Comparison of ENCODE assay signal across 24 mouse cellular contexts in the genomic region with DNA sequence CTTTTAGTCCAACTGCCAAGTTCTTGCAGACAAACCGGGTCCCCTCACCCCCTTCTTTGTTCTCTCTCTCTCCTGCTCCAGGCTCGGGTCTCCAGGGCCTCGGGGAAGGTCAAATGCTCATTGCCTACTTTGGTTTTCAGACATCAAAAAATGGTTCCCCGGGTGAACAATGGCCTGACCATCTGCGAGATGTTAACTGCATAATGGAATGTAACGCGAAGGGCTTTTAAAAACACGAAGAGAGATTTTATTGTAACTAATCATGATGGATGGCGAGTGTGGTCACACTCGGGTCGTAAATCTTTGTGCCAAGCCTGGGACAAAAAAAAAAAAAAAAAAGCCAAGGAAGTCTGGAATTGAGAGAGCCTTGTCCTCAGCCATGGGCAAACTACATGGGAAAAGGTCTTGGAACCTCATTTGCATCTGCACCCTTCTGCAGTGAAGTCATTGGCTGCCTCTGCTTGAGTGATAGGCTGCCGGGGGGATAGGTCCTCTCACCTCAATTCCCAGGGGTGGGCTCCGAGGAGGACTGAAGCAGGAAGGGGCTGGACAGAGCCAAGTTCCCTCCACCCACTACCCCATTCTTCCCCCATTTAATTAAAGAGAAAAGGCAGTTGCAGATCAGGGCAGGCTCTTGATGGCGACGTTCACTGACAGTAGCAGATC.
DNase-seq lines count a peak whose midpoint lies in the region; ATAC-seq and TF ChIP-seq lines count a peak whose summit lies in the region.
"Had no signal": no experiment of that assay in that cellular context is flagged by ENCODE, and none has a peak within 500 bp of the region (broad histone marks: within the 10 kb centered on the region; RNA-seq: fewer than 3 reads in every experiment).

No protein-coding gene starts in this region.

- WGBS in hindbrain, embryonic 10.5 days = 39% methylated on average over 15 of the region's 15 CpGs
- 28% methylated on average over 15 of the region's 15 CpGs for WGBS in hindbrain, postnatal 0 days
- 13% methylated on average over 15 of the region's 15 CpGs for WGBS in neural tube, embryonic 15.5 days
- 60% methylated on average over 15 of the region's 15 CpGs for WGBS in embryonic facial prominence, embryonic 10.5 days
- WGBS in midbrain, embryonic 11.5 days = 47% methylated on average over 15 of the region's 15 CpGs

- ATAC-seq in hindbrain, postnatal 0 days = no peak
- no peak for ATAC-seq in neural tube, embryonic 15.5 days (ENCODE audit: low FRiP score)
- ATAC-seq in midbrain, embryonic 11.5 days (ENCODE audit: low FRiP score) = no peak
- ATAC-seq: forebrain, embryonic 13.5 days; inflammation-experienced regulatory T-cells, adult 6 months; midbrain, embryonic 16.5 days had no signal

- H3K27ac ChIP-seq in hindbrain, embryonic 10.5 days = peak overlapping the region; percentile 81
- H3K27ac ChIP-seq in hindbrain, postnatal 0 days = no peak overlapping the region
- no peak overlapping the region for H3K27ac ChIP-seq in neural tube, embryonic 15.5 days (replicated peaks)
- H3K27ac ChIP-seq in embryonic facial prominence, embryonic 10.5 days (replicated peaks) = peak overlapping the region; percentile 35; the same call in 1 of the 2 replicates
- H3K27ac ChIP-seq in midbrain, embryonic 11.5 days (ENCODE audit: low read depth, low read length) = no peak overlapping the region
- H3K27ac ChIP-seq: embryonic facial prominence, embryonic 12.5 days; forebrain, embryonic 13.5 days; heart, adult 2 months; layer of hippocampus, adult 2 months had no signal

- no peak overlapping the region for H3K4me2 ChIP-seq in hindbrain, postnatal 0 days (ENCODE audit: low read depth, low read length)
- H3K4me2 ChIP-seq in neural tube, embryonic 15.5 days = no peak overlapping the region
- no peak overlapping the region for H3K4me2 ChIP-seq in midbrain, embryonic 11.5 days
- H3K4me2 ChIP-seq: embryonic facial prominence, embryonic 12.5 days; forebrain, embryonic 13.5 days; liver, embryonic 11.5 days had no signal

- peaks cover 21% of the 10 kb centered on the region for H3K4me1 ChIP-seq in hindbrain, embryonic 10.5 days (replicated peaks)
- H3K4me1 ChIP-seq in hindbrain, postnatal 0 days (ENCODE audit: insufficient read depth, low read length) = no peaks in the 10 kb centered on the region
- 0 out of 2 replicates have a peak, but pooled peaks cover 2% of the 10 kb centered on the region for H3K4me1 ChIP-seq in neural tube, embryonic 15.5 days
- H3K4me1 ChIP-seq in embryonic facial prominence, embryonic 10.5 days = peaks cover 18% of the 10 kb centered on the region
- peaks cover 9% of the 10 kb centered on the region for H3K4me1 ChIP-seq in midbrain, embryonic 11.5 days (ENCODE audit: control insufficient read depth, insufficient read depth, low read length)
- H3K4me1 ChIP-seq: embryonic facial prominence, embryonic 12.5 days; forebrain, embryonic 13.5 days; megakaryocyte, embryonic 14.5 days had no signal

- no peak overlapping the region for H3K4me3 ChIP-seq in hindbrain, embryonic 10.5 days
- no peak overlapping the region for H3K4me3 ChIP-seq in hindbrain, postnatal 0 days (ENCODE audit: low read length)
- no peak overlapping the region for H3K4me3 ChIP-seq in neural tube, embryonic 15.5 days (replicated peaks)
- H3K4me3 ChIP-seq in embryonic facial prominence, embryonic 10.5 days = no peak overlapping the region
- H3K4me3 ChIP-seq in midbrain, embryonic 11.5 days (ENCODE audit: low read depth, low read length) = no peak overlapping the region
- H3K4me3 ChIP-seq: embryonic facial prominence, embryonic 12.5 days; erythroblast, embryonic 14.5 days; forebrain, embryonic 13.5 days; heart, adult 2 months; layer of hippocampus, adult 2 months; megakaryocyte, embryonic 14.5 days had no signal

- H3K9me3 ChIP-seq in hindbrain, embryonic 10.5 days = no peaks in the 10 kb centered on the region
- H3K9me3 ChIP-seq in hindbrain, postnatal 0 days (ENCODE audit: low read length) = no peaks in the 10 kb centered on the region
- no peaks in the 10 kb centered on the region for H3K9me3 ChIP-seq in neural tube, embryonic 15.5 days (replicated peaks)
- no peaks in the 10 kb centered on the region for H3K9me3 ChIP-seq in embryonic facial prominence, embryonic 10.5 days
- no peaks in the 10 kb centered on the region for H3K9me3 ChIP-seq in midbrain, embryonic 11.5 days (ENCODE audit: control insufficient read depth, low read length)
- H3K9me3 ChIP-seq: embryonic facial prominence, embryonic 12.5 days; forebrain, embryonic 13.5 days had no signal

- peak; percentile 63 for DNase-seq in hindbrain, embryonic 10.5 days (ENCODE audit: low spot score)
- DNase-seq in hindbrain, postnatal 0 days (ENCODE audit: low spot score) = no peak
- DNase-seq in neural tube, embryonic 10.5 days (ENCODE audit: extremely low spot score, low spot score) = peak; percentile 73
- DNase-seq in embryonic facial prominence, embryonic 10.5 days (ENCODE audit: low spot score) = no peak
- peak; percentile 53 for DNase-seq in testis, postnatal 14 days (ENCODE audit: low spot score)
- no peak for DNase-seq in adrenal gland, postnatal 10 days
- no peak for DNase-seq in midbrain, embryonic 11.5 days (ENCODE audit: low spot score, missing footprints)
- DNase-seq: cerebellum, postnatal 14 days; gastrocnemius, postnatal 25 days; heart, adult 2 months; heart, postnatal 36 days; kidney, postnatal 14 days; layer of hippocampus, postnatal 36 days; lung, adult 2 months; right cerebral cortex, adult 18-20 months had no signal

- H3K36me3 ChIP-seq in hindbrain, embryonic 10.5 days = no peaks in the 10 kb centered on the region
- H3K36me3 ChIP-seq in hindbrain, postnatal 0 days (ENCODE audit: insufficient read depth, low read length) = no peaks in the 10 kb centered on the region
- no peaks in the 10 kb centered on the region for H3K36me3 ChIP-seq in neural tube, embryonic 15.5 days
- no peaks in the 10 kb centered on the region for H3K36me3 ChIP-seq in embryonic facial prominence, embryonic 10.5 days (replicated peaks)
- no peaks in the 10 kb centered on the region for H3K36me3 ChIP-seq in midbrain, embryonic 11.5 days (ENCODE audit: control insufficient read depth, insufficient read depth, low read length)
- H3K36me3 ChIP-seq: embryonic facial prominence, embryonic 12.5 days had no signal

- no peak for TF ChIP-seq CTCF in hindbrain, postnatal 0 days (IDR thresholded peaks at IDR 0.05; ENCODE audit: low read depth)

- no peak overlapping the region for H3K9ac ChIP-seq in hindbrain, postnatal 0 days (replicated peaks; ENCODE audit: low read length)
- no peak overlapping the region for H3K9ac ChIP-seq in neural tube, embryonic 15.5 days (replicated peaks)
- no peak overlapping the region for H3K9ac ChIP-seq in midbrain, embryonic 11.5 days (ENCODE audit: low read length)
- H3K9ac ChIP-seq: embryonic facial prominence, embryonic 12.5 days; forebrain, embryonic 13.5 days had no signal

- H3K27me3 ChIP-seq in hindbrain, embryonic 10.5 days (ENCODE audit: insufficient read depth, poor library complexity, severe bottlenecking) = 0 out of 2 replicates have a peak, but pooled peaks cover 7% of the 10 kb centered on the region
- H3K27me3 ChIP-seq in hindbrain, postnatal 0 days (ENCODE audit: insufficient read depth, low read length) = no peaks in the 10 kb centered on the region
- H3K27me3 ChIP-seq in neural tube, embryonic 15.5 days (replicated peaks) = peaks cover 32% of the 10 kb centered on the region
- peaks cover 9% of the 10 kb centered on the region; the same call in 1 of the 2 replicates for H3K27me3 ChIP-seq in embryonic facial prominence, embryonic 10.5 days (replicated peaks; ENCODE audit: low read depth, poor library complexity, severe bottlenecking)
- no peaks in the 10 kb centered on the region for H3K27me3 ChIP-seq in midbrain, embryonic 11.5 days (ENCODE audit: control insufficient read depth, insufficient read depth, low read length)
- H3K27me3 ChIP-seq: embryonic facial prominence, embryonic 12.5 days had no signal

Comparison
In these comparisons a context has a peak if more than half of its experiments do, and no peak if none do; other contexts are left out.
1. DNase-seq: peak in hindbrain, embryonic 10.5 days (single experiment), neural tube, embryonic 10.5 days (single experiment) and testis, postnatal 14 days (single experiment); none in hindbrain, postnatal 0 days (single experiment), embryonic facial prominence, embryonic 10.5 days (single experiment), adrenal gland, postnatal 10 days (single experiment) and midbrain, embryonic 11.5 days (single experiment).
2. H3K27ac ChIP-seq: peak in hindbrain, embryonic 10.5 days (single experiment) and embryonic facial prominence, embryonic 10.5 days (single experiment); none in hindbrain, postnatal 0 days (single experiment), neural tube, embryonic 15.5 days (single experiment) and midbrain, embryonic 11.5 days (single experiment).